Mouse (Mus musculus) limb, embryonic 11.5 days (tissue): Measurements from ENCODE around the gene Pgm2l1. TPM values are rescaled to one million over a fixed set of nuclear protein-coding genes. Genes with fewer than 3 reads are reported as not detected.
A peak's percentile ranks its signal among the peaks of the same experiment; 100 is the strongest.

Experiments
- ATAC-seq: fragments of 200-750 bp; cut with Nextera tagmentation; 2 replicates; pipeline ENCODE4 v1.8.0; 2017; ENCODE audit warnings: low read depth; ENCODE audit not compliant: insufficient number of reproducible peaks, low FRiP score, low TSS enrichment
- DNase-seq: peaks from one replicate; pipeline ENCODE4 v3.0.0-alpha.2; 2015; ENCODE audit warnings: low spot score
- H3K27ac ChIP-seq: fragments of 300-500 bp; sonication (generic); replicated peaks from 2 replicates; pipeline ENCODE4 v1.5.1; 2014; ENCODE audit warnings: low read depth, mild to moderate bottlenecking, low read length
- H3K27me3 ChIP-seq: fragments of 300-500 bp; sonication (generic); 2 replicates; pipeline ENCODE4 v1.6.1; 2014; ENCODE audit warnings: mild to moderate bottlenecking, low read length, mixed read lengths; ENCODE audit not compliant: control insufficient read depth, insufficient read depth
- H3K36me3 ChIP-seq: fragments of 300-500 bp; sonication (generic); 2 replicates; pipeline ENCODE4 v1.6.1; 2014; ENCODE audit warnings: mild to moderate bottlenecking, low read length, moderate library complexity, mixed read lengths; ENCODE audit not compliant: control insufficient read depth, insufficient read depth
- H3K4me1 ChIP-seq: fragments of 300-500 bp; sonication (generic); 2 replicates; pipeline ENCODE4 v1.6.1; 2014; ENCODE audit warnings: low read length, mixed read lengths; ENCODE audit not compliant: control insufficient read depth, insufficient read depth
- H3K4me2 ChIP-seq: fragments of 300-500 bp; sonication (generic); 2 replicates; pipeline ENCODE4 v1.6.1; 2014; ENCODE audit warnings: low read depth, mild to moderate bottlenecking, moderate library complexity; ENCODE audit not compliant: severe bottlenecking
- H3K4me3 ChIP-seq: fragments of 300-500 bp; sonication (generic); 2 replicates; pipeline ENCODE4 v1.5.1; 2014; ENCODE audit warnings: low read depth, low read length
- H3K9ac ChIP-seq: fragments of 300-500 bp; sonication (generic); 2 replicates; pipeline ENCODE4 v1.6.1; 2014; ENCODE audit warnings: mild to moderate bottlenecking, low read length
- H3K9me3 ChIP-seq: fragments of 300-500 bp; sonication (generic); 2 replicates; pipeline ENCODE4 v1.6.1; 2016; ENCODE audit warnings: low read length; ENCODE audit not compliant: control insufficient read depth
- WGBS: fragments of 180-500 bp; shearing (Covaris S2); extraction: QIAGEN DNeasy Blood & Tissue Kit; methylation state at CpG from one replicate; pipeline ENCODE4 v1.1.7; 2014; 5-methylcytosine and 5-hydroxymethylcytosine counted together
- polyA plus RNA-seq: library from polyadenylated mRNA; unstranded; fragments of >200 nt; fragmentation: Nextera tagmentation; extraction: Ambion mirVana; gene quantifications from 2 replicates; pipeline ENCODE4 v1.2.1, GENCODE M21; 2014

Pgm2l1 gene
- polyA plus RNA-seq, 1 experiment from 2014 or later: 4.5 TPM

DNA sequence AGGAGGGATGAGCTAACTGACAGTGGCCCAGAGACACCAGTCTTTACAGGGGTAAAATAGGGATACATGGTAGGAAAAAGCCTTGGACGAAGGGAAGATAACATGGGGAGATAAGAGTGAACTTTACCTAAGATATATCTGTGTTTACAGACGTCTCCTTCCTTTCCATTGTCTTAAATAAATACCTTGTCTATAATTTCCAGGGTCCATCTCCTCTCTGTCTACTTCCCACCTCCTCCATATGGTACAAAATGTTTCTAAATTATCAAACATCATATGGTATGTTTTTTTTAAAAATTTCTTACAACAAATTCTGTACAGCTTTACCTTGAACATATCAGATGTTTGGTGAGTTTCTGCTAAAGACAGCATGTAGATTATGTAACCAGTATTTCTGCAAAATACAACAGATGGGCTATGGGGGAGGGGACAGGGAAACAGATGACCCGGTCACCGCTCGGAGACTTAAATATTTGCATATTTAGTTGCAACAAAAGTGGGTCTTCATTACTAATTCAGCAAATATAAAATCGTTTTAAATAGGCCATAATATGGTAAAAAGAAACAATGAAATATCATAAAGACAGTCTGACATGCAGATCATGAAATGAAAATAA, 12.0 kb upstream of the Pgm2l1 start:
- Histone ChIP-seq H3K27me3 (no peaks in the 10 kb centered on the region), H3K36me3 (no peaks in the 10 kb centered on the region), H3K4me3 (no peak overlapping the region), H3K9me3 (no peaks in the 10 kb centered on the region), H3K9ac (no peak overlapping the region), H3K4me1 (no peaks in the 10 kb centered on the region), H3K27ac (no peak overlapping the region), H3K4me2 (no peak overlapping the region)
- DNase-seq: no peak
- 82% methylated on average over 6 of the region's 6 CpGs for WGBS
- no peak for ATAC-seq

DNA sequence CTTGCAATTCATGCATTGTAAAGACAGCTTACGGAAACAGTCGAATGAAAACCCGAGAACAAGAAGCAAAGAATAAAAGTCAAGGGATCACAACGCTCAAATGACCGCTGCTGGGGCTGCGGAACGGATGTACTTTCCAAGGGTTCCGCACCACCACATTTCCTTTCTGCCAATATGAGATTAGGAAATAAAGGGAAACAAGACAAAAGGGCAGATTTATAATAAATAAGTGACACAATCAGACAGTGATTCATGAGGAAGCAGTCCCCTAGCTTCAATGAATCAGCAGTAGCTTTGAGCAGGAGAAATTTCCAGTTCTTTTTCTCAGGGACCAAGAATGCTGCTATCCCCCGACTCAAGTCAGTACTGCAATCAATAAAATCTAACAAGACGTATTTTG, 11.2 kb upstream of the Pgm2l1 start:
- Histone ChIP-seq H3K9ac (no peak overlapping the region), H3K27me3 (no peaks in the 10 kb centered on the region), H3K4me1 (no peaks in the 10 kb centered on the region), H3K4me2 (no peak overlapping the region), H3K36me3 (no peaks in the 10 kb centered on the region), H3K27ac (no peak overlapping the region), H3K4me3 (no peak overlapping the region), H3K9me3 (no peaks in the 10 kb centered on the region)
- ATAC-seq (no peak), DNase-seq (no peak)
- 85% methylated on average over 10 of the region's 10 CpGs for WGBS

DNA sequence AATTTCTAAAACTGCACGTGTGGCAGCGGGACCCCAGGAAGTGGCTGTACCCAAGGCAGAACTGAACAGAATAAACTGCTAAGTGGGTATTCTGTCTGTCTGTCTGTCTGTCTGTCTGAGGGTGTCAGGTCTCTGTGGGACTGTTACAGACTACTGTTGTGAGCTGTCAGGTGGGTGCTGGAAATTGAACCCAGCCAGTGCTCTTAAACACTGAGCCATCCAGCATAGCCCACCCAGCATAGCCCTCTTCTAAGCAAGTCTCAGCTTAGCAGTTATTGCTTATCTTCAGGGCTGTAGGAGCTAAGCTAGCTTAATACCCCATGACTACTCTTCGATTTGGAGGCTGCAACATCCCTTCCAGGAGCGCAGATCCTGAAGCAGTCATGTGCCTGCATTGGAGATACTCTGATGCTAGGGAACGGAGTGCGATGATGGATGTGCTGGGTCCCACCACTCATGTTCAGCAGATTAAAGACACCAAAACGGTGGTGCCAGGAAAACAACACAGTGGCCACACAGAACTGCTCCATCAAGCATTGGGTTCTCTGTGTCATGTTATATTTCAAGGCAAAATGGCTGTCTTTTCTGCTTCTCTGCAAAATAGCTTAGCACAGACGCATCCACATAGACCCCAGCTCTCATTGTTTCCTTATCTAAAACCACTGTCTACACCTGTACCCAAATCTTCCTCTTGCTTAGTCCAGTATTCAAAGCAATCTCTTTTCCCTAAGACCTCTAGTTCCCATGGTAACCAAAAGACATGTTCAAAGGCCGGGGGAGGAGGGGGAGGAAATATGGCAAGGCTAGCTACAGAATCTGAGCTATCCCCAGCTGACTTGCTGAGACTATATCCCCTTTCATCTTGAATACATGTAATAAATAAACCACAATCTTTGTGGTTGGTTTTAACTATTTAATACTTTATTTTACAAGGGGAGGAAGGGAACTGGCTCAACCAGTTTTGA, 10.3 kb upstream of the Pgm2l1 start:
- no peaks in the 10 kb centered on the region for H3K9me3 ChIP-seq
- ATAC-seq (no peak), DNase-seq (no peak)
- H3K27me3 ChIP-seq: no peaks in the 10 kb centered on the region
- H3K27ac ChIP-seq: no peak overlapping the region
- no peaks in the 10 kb centered on the region for H3K36me3 ChIP-seq
- no peak overlapping the region for H3K9ac ChIP-seq
- H3K4me3 ChIP-seq: no peak overlapping the region
- 78% methylated on average over 9 of the region's 9 CpGs for WGBS
- no peaks in the 10 kb centered on the region for H3K4me1 ChIP-seq
- H3K4me2 ChIP-seq: no peak overlapping the region

DNA sequence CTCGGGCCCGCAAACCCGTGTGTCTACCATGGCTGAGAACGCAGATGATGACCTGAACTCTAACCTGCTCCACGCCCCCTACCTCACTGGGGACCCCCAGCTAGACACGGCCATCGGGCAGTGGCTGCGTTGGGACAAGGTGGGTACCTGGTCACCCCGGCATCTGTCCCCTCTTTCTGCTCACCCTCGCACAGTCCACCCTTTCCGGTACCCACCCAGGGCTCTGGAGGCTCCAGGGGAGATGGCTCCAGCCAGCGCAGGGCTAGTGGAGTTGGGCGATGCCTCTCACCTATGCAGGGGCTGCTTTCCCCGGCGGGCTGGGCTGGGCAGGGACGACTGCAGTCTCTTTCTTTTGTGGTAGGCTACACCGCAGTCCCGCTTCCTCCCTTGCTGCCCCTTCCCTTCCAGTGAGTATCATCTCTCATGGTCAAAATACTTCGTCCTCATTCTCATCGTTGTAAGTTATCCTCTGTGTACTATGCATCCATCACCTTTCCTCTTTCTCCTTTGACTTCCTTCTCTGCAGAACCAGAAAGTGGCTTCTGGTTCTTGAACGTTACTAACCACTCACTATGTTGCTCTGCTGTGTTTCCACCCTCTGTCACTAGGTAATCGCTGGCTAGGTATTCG, 817 bp downstream of the Pgm2l1 start:
- ATAC-seq: peak; percentile 49

DNA sequence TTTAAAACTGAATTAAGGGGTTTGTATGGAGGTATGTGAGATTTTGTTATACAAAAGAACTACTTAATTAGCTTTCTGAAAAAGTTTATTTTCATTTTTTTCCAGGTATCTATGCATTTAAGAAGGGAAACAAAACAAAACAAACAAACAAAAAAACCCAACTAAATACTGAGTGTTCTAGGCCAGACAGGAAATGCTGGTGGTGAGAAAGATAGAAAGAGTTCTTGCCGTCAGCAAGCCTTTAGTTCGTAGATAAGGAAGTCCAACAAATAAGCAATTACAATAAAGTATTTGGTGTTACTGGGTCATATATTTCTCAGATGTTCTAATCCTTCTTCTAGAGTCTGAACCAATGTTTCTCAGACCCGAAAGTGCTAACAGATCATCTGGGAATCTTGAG, 1.8 kb downstream of the Pgm2l1 start:
- Histone ChIP-seq H3K9ac (no peak overlapping the region), H3K27ac (no peak overlapping the region), H3K4me3 (no peak overlapping the region; the same call in 1 of the 2 replicates), H3K27me3 (no peaks in the 10 kb centered on the region), H3K36me3 (no peaks in the 10 kb centered on the region), H3K9me3 (no peaks in the 10 kb centered on the region), H3K4me2 (no peak overlapping the region), H3K4me1 (no peaks in the 10 kb centered on the region)
- DNase-seq: no peak
- ATAC-seq: no peak
- WGBS: 70% methylated on average over 3 of the region's 3 CpGs

More for the DNA sequence above, 817 bp downstream of the Pgm2l1 start:
- Histone ChIP-seq H3K27me3 (no peaks in the 10 kb centered on the region), H3K9ac (peak overlapping the region; percentile 77), H3K9me3 (no peaks in the 10 kb centered on the region), H3K36me3 (no peaks in the 10 kb centered on the region), H3K4me1 (no peaks in the 10 kb centered on the region), H3K4me3 (peak overlapping the region; percentile 85), H3K27ac (peak overlapping the region; percentile 37; the same call in 1 of the 2 replicates), H3K4me2 (peak overlapping the region; percentile 97)
- DNase-seq: peak; percentile 62
- under 1% methylated on average over 23 of the region's 23 CpGs for WGBS

DNA sequence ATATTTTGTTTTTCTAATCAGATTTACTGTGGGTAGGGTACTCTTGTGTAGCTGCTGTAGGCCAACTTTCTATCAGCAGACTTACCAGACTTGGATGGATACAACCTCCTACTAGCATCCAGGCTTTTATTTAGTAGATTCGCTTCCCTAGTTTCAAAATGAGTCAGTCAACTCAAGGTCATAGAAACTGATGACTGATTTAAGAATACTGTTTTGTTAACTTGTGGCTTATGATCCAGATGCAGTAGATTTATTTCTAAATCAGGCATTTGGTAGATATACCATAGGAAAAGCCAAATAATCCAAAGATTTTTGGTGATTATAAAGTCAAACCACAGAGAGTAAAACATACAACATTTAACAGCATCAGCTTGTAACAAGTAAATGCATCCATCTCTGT, 3.5 kb downstream of the Pgm2l1 start:
- no peaks in the 10 kb centered on the region for H3K4me1 ChIP-seq
- WGBS: 93% methylated on average over 1 of the region's 1 CpGs
- no peak overlapping the region for H3K4me2 ChIP-seq
- no peak overlapping the region for H3K4me3 ChIP-seq
- no peak overlapping the region for H3K27ac ChIP-seq
- no peak overlapping the region for H3K9ac ChIP-seq
- no peaks in the 10 kb centered on the region for H3K27me3 ChIP-seq
- ATAC-seq (no peak), DNase-seq (no peak)
- no peaks in the 10 kb centered on the region for H3K36me3 ChIP-seq
- H3K9me3 ChIP-seq: no peaks in the 10 kb centered on the region

DNA sequence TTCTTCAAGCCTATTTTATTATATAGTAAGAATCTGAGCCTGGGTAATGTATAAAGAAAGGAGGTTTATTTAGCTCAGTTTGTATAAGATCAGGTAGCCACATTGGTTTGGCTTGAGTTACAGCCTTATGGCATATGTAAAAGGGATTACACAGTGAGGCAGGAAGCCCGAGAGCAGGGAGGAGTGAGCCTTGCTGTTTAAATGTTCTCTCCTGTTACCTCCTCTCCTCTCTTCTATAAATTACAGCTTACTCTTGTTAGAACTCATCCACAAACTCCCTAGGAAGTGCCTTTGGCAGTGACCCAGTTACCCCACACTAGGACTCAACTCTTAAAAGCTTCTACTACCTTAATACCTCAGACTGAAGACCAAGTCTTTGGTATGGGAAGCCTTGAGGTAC, 4.5 kb downstream of the Pgm2l1 start:
- no peaks in the 10 kb centered on the region for H3K27me3 ChIP-seq
- H3K9me3 ChIP-seq: no peaks in the 10 kb centered on the region
- H3K36me3 ChIP-seq: no peaks in the 10 kb centered on the region
- DNase-seq: no peak
- H3K4me1 ChIP-seq: no peaks in the 10 kb centered on the region
- H3K4me2 ChIP-seq: no peak overlapping the region
- no peak overlapping the region for H3K9ac ChIP-seq
- no peak for ATAC-seq
- H3K27ac ChIP-seq: no peak overlapping the region
- 30% methylated on average over 1 of the region's 1 CpGs for WGBS
- no peak overlapping the region for H3K4me3 ChIP-seq

DNA sequence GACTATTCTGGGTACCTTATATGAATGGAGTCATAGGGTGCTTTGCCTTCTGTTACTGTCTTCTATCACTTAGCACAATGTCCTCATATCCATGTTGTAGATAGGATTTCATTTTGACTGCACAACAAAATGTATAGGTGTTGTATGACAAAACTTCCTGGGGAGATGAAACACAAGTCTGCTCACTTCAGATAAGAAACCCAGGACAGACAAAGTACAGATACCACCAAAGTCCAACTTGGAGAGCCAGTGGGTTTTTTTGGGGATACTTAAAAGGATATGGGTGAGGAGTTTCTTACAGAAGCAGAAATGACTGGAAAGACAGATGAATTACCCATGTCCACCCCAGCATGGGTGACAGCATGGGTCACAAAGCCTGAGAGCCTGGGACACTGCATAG, 6.5 kb downstream of the Pgm2l1 start:
- H3K9ac ChIP-seq: no peak overlapping the region
- no peaks in the 10 kb centered on the region for H3K9me3 ChIP-seq
- H3K36me3 ChIP-seq: no peaks in the 10 kb centered on the region
- H3K4me1 ChIP-seq: no peaks in the 10 kb centered on the region
- H3K4me2 ChIP-seq: no peak overlapping the region
- ATAC-seq (no peak), DNase-seq (no peak)
- no peak overlapping the region for H3K27ac ChIP-seq
- no peak overlapping the region for H3K4me3 ChIP-seq
- H3K27me3 ChIP-seq: no peaks in the 10 kb centered on the region
